Mouse (Mus musculus) A20 (cell line): Measurements from ENCODE around the gene 4930402F06Rik.

Source experiments
- DNase-seq: peaks from one replicate; pipeline ENCODE4 v3.0.0-alpha.2; 2011; ENCODE audit warnings: low read depth, low spot score

4930402F06Rik gene

GRCm38 (mm10) chr2:35417231-35417630 is 20.3 kb upstream of the 4930402F06Rik start:
- DNase-seq = no peak

GRCm38 (mm10) chr2:35416473-35416872 is 19.5 kb upstream of the 4930402F06Rik start:
- DNase-seq = no peak

- no peak for DNase-seq
Measured at GRCm38 (mm10) chr2:35412810-35413209, 15.8 kb upstream of the 4930402F06Rik start.

- DNase-seq = no peak
Measured at GRCm38 (mm10) chr2:35412246-35412645, 15.3 kb upstream of the 4930402F06Rik start.

GRCm38 (mm10) chr2:35411640-35412190 is 14.7 kb upstream of the 4930402F06Rik start:
- no peak for DNase-seq

GRCm38 (mm10) chr2:35409466-35409865 is 12.5 kb upstream of the 4930402F06Rik start:
- DNase-seq = no peak

GRCm38 (mm10) chr2:35408409-35409110 is 11.6 kb upstream of the 4930402F06Rik start:
- no peak for DNase-seq

GRCm38 (mm10) chr2:35407878-35408277 is 10.9 kb upstream of the 4930402F06Rik start:
- DNase-seq = no peak

GRCm38 (mm10) chr2:35407266-35407665 is 10.3 kb upstream of the 4930402F06Rik start:
- DNase-seq = no peak

- no peak for DNase-seq
Measured at GRCm38 (mm10) chr2:35406611-35407010, 9.6 kb upstream of the 4930402F06Rik start.

GRCm38 (mm10) chr2:35402391-35402790 is 5.4 kb upstream of the 4930402F06Rik start:
- no peak for DNase-seq

- no peak for DNase-seq
Measured at GRCm38 (mm10) chr2:35400739-35401138, 3.8 kb upstream of the 4930402F06Rik start.

GRCm38 (mm10) chr2:35398184-35398828 is 1.3 kb upstream of the 4930402F06Rik start:
- DNase-seq = peak; percentile 26

- peak; percentile 80 for DNase-seq
Measured at GRCm38 (mm10) chr2:35397590-35398173, 707 bp upstream of the 4930402F06Rik start.

GRCm38 (mm10) chr2:35385441-35385871 is 11.5 kb downstream of the 4930402F06Rik start:
- DNase-seq = no peak

GRCm38 (mm10) chr2:35379306-35379705 is 17.7 kb downstream of the 4930402F06Rik start:
- DNase-seq = no peak

- DNase-seq = no peak
Measured at GRCm38 (mm10) chr2:35377600-35377999, 19.4 kb downstream of the 4930402F06Rik start.

GRCm38 (mm10) chr2:35373003-35373402 is 24.0 kb downstream of the 4930402F06Rik start:
- peak; percentile 58 for DNase-seq

GRCm38 (mm10) chr2:35370686-35371085 is 26.3 kb downstream of the 4930402F06Rik start:
- DNase-seq = no peak

GRCm38 (mm10) chr2:35367629-35368028 is 29.3 kb downstream of the 4930402F06Rik start, which contains the start of gene 4930568D16Rik:
4930568D16Rik (minus strand) TSS chr2:35367729.
- DNase-seq = no peak

- DNase-seq = peak; percentile 63
Measured at GRCm38 (mm10) chr2:35349184-35349583, 47.8 kb downstream of the 4930402F06Rik start.

GRCm38 (mm10) chr2:35345984-35346383 is 51.0 kb downstream of the 4930402F06Rik start:
- no peak for DNase-seq
